Mouse (Mus musculus) gastrocnemius, postnatal 25 days (tissue): ENCODE results near the gene Nmnat3. TPM values are rescaled to one million over a fixed set of nuclear protein-coding genes. Genes with fewer than 3 reads are reported as not detected.

Experiments used
- total RNA-seq, 2 experiments: library from RNA; stranded (reverse); gene quantifications; 1 replicate in 1 of 2; 2 replicates in 1 of 2; pipeline ENCODE4 v1.2.3; 2021

The Nmnat3 gene
- total RNA-seq, 2 experiments from 2014 or later = 12.1 to 12.9 TPM

Other genes starting within 250 kb of the Nmnat3 start
- gene Rbp1, start 135.5 kb downstream of the Nmnat3 start, total RNA-seq = 1 to 10 TPM; 1.8 to 3.0 TPM
- not detected for gene Rbp2, start 198.7 kb downstream of the Nmnat3 start, total RNA-seq